Mouse (Mus musculus): ENCODE results near the gene Gngt2. TPM values are rescaled to one million over a fixed set of nuclear protein-coding genes. Genes with fewer than 3 reads are reported as not detected.

Gngt2 gene
- polyA plus RNA-seq, 1 experiment from 2014 or later = 12.5 TPM

DNA sequence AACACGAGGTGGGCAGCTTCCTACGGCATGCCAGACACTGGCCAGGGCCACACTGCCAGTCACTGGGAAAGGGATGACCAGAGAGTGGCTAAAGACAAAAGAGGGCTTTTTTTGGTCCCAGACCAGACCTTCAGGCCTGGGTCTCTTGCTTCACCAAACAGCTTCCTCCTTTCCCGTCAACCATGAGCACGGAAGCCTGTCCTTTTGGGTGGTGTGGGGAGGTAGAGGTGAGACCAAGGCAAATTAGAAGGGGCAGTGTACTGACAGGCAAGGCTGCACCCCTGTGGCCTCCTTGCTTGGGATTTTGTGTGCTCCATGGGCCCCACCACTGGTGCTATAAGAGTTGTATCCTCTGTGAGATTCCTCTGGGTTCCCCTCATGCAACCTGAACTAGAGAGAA lies 1.6 kb downstream of the Gngt2 start:
- no peak overlapping the region for H3K9ac ChIP-seq (ENCODE audit: low read length)
- no peak overlapping the region for H3K4me3 ChIP-seq (ENCODE audit: low read depth, low read length)
- H3K4me2 ChIP-seq (replicated peaks; ENCODE audit: low read depth) = no peak overlapping the region
- H3K27ac ChIP-seq (replicated peaks) = no peak overlapping the region
- TF ChIP-seq CTCF (IDR thresholded peaks at IDR 0.05; ENCODE audit: low read depth) = no peak
- no peaks in the 10 kb centered on the region for H3K36me3 ChIP-seq (ENCODE audit: control insufficient read depth, insufficient read depth, low read length)
- no peaks in the 10 kb centered on the region for H3K9me3 ChIP-seq (ENCODE audit: control insufficient read depth, low read length)
- 79% methylated on average over 4 of the region's 4 CpGs for WGBS
- DNase-seq (ENCODE audit: low spot score) (no peak), ATAC-seq (ENCODE audit: low FRiP score, low TSS enrichment) (no peak)
- H3K4me1 ChIP-seq (replicated peaks; ENCODE audit: control insufficient read depth, insufficient read depth) = no peaks in the 10 kb centered on the region; the same call in 1 of the 2 replicates
- H3K27me3 ChIP-seq (ENCODE audit: control insufficient read depth, insufficient read depth, low read length) = no peaks in the 10 kb centered on the region; the same call in 1 of the 2 replicates

DNA sequence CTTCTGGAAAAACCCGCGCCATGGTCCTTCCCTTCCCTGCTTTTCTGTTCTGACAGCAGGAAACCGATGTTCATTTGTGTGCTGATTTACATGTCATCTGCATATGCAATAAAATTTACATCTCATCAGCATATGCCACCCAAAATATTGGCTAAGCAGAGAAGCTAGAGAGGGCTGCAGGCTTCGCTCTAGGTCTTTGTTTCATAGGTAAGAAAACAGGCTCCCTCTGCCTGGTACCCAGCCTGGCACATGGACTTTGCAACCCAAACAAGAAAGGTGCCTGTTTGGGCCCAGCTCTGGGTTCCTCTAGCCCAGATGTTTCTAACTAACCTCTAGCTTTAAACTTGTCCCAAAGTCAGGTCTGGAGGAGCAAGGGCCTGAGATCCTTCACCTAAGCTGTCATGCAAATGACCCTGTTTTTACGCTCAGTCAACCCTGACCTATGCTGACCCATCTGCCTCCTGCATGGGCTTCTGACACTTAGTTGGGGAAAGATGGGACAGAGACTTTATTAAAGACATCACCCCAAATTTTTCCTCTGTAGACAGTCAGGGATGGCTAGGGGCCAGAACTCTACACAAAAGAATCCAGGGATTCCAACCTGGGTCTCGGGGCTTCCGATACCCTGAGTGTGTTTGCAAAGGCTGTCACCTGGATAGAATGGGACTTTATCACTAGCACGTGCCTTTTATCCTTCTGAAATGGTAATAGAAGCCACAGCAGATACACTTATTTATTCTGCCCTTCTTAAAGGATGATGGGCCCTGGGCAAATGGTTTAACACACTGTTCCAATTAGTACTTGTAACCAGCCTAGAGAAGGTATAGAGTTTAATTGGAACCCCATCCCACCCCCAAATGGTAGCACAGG lies 2.2 kb downstream of the Gngt2 start:
- H3K27me3 ChIP-seq (ENCODE audit: control insufficient read depth, insufficient read depth, low read length) = no peaks in the 10 kb centered on the region; the same call in 1 of the 2 replicates
- no peaks in the 10 kb centered on the region for H3K36me3 ChIP-seq (ENCODE audit: control insufficient read depth, insufficient read depth, low read length)
- no peak overlapping the region for H3K27ac ChIP-seq (replicated peaks)
- no peak overlapping the region for H3K4me3 ChIP-seq (ENCODE audit: low read depth, low read length)
- no peaks in the 10 kb centered on the region for H3K9me3 ChIP-seq (ENCODE audit: control insufficient read depth, low read length)
- H3K4me1 ChIP-seq (replicated peaks; ENCODE audit: control insufficient read depth, insufficient read depth) = no peaks in the 10 kb centered on the region; the same call in 1 of the 2 replicates
- TF ChIP-seq CTCF (IDR thresholded peaks at IDR 0.05; ENCODE audit: low read depth) (no peak), EP300 (optimal IDR thresholded peaks at IDR 0.05) (no peak)
- 72% methylated on average over 8 of the region's 8 CpGs for WGBS
- no peak for ATAC-seq (ENCODE audit: low FRiP score, low TSS enrichment)
- no peak overlapping the region for H3K4me2 ChIP-seq (replicated peaks; ENCODE audit: low read depth)
- DNase-seq (ENCODE audit: low spot score) = no peak
- H3K9ac ChIP-seq (ENCODE audit: low read length) = no peak overlapping the region

DNA sequence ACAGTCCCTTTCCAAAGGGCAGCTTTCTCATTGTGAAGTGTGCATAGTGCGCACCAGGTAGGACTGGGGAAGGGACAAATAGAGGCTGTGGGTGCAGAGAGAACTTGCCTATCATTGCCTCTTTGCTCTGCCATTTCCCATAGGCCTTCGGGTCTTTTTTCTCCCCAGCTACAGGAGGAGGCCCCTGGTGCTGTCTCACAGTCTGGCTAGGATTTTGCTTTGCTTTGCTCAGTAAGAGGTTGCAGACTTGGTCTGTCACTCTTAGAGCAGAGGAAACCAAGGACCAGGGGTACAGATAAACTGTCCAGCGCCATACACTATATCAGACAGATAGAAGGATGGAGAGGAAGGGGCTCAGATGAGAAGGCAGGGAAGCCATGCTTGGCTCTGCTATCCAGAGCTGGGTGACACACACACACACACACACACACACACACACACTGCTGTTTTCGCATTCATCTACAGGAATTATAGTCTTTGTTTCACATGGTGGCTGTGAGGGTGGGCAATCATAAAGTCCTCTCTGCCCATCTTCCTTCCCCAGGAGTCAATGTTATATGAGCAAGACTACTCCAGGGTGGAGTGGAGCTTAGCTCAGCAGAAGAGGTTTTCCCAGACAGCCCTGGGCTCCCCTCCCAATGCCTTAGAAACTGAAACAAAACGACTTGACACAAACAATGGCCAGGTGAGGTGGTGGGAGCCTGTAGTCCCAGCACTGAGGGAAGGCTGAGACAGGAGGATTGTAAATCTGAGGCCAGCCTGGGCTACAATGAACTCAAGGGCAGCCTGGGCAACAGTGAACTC lies 3.9 kb downstream of the Gngt2 start:
- no peaks in the 10 kb centered on the region for H3K36me3 ChIP-seq (ENCODE audit: control insufficient read depth, insufficient read depth, low read length)
- peak overlapping the region; percentile 27 for H3K4me3 ChIP-seq (ENCODE audit: low read depth, low read length)
- TF ChIP-seq CTCF (IDR thresholded peaks at IDR 0.05; ENCODE audit: low read depth) (no peak), EP300 (optimal IDR thresholded peaks at IDR 0.05) (no peak)
- H3K27ac ChIP-seq (replicated peaks) = no peak overlapping the region
- no peaks in the 10 kb centered on the region for H3K27me3 ChIP-seq (ENCODE audit: control insufficient read depth, insufficient read depth, low read length)
- ATAC-seq (ENCODE audit: low FRiP score, low TSS enrichment) (no peak), DNase-seq (ENCODE audit: low spot score) (no peak)
- no peak overlapping the region for H3K9ac ChIP-seq (ENCODE audit: low read length)
- WGBS = 73% methylated on average over 5 of the region's 5 CpGs
- H3K4me1 ChIP-seq (replicated peaks; ENCODE audit: control insufficient read depth, insufficient read depth) = no peaks in the 10 kb centered on the region; the same call in 1 of the 2 replicates
- peak overlapping the region; percentile 38; the same call in 1 of the 2 replicates for H3K4me2 ChIP-seq (replicated peaks; ENCODE audit: low read depth)
- H3K9me3 ChIP-seq (ENCODE audit: control insufficient read depth, low read length) = no peaks in the 10 kb centered on the region

DNA sequence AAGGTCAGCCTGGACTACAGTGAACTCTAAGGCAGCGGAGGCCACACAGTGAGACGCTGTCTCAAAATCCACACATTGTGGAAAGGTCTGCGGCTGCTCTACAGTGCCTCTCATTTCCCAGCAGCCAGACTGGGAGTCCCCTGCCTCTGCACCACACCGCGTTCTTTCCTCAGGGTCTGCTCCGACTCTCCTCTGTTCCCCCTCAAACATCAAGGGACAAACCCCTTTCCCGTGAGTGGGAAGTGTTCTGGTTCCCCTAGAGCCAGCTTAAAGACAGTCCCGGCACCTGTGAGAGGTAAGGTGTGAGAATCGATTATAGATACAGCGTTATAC lies 4.4 kb downstream of the Gngt2 start:
- Histone ChIP-seq H3K9me3 (ENCODE audit: control insufficient read depth, low read length) (no peaks in the 10 kb centered on the region), H3K4me3 (ENCODE audit: low read depth, low read length) (peak overlapping the region; percentile 27), H3K4me1 (replicated peaks; ENCODE audit: control insufficient read depth, insufficient read depth) (no peaks in the 10 kb centered on the region; the same call in 1 of the 2 replicates), H3K36me3 (ENCODE audit: control insufficient read depth, insufficient read depth, low read length) (no peaks in the 10 kb centered on the region), H3K9ac (ENCODE audit: low read length) (no peak overlapping the region), H3K4me2 (replicated peaks; ENCODE audit: low read depth) (peak overlapping the region; percentile 38; the same call in 1 of the 2 replicates), H3K27ac (replicated peaks) (no peak overlapping the region), H3K27me3 (ENCODE audit: control insufficient read depth, insufficient read depth, low read length) (no peaks in the 10 kb centered on the region)
- WGBS = 66% methylated on average over 10 of the region's 10 CpGs
- no peak for TF ChIP-seq CTCF (IDR thresholded peaks at IDR 0.05; ENCODE audit: low read depth)
- TF ChIP-seq EP300 (optimal IDR thresholded peaks at IDR 0.05) = no peak
- DNase-seq (ENCODE audit: low spot score) (no peak), ATAC-seq (ENCODE audit: low FRiP score, low TSS enrichment) (no peak)

DNA sequence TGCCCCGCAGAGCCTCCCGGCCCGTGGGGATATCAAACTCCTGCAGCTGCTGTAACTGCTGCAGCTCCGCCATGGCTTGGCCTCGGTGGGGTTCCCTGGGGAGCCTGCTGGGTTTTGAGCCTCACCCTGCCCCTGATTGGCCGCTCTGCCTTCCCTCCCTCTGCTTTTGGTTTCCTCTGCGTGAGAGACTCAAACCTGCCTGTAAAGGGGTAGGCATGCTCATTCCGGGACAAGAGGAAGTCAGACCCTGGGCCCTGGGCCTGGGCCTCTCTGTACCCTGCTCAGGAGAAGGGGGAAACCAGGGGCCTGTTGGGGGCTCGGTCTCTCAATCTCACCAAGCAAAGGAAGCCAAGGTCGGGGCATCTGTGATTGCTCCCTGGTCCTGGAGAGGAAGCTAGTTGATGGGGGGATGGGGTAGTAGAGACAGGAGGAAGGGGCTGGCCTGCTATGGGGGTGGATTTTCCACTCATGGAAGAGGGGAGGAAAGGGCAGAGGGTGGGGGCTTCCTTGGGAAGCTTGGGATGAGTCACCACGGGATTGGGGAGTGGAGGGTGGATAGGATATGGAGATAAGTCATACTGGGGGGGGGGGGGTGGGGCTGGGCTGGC lies 5.2 kb downstream of the Gngt2 start, which contains the start of gene Abi3:
TSS of gene Abi3 (minus strand) at position 403 of the 608 bp plus-strand sequence.
- Histone ChIP-seq H3K9me3 (ENCODE audit: control insufficient read depth, low read length) (no peaks in the 10 kb centered on the region), H3K27me3 (ENCODE audit: control insufficient read depth, insufficient read depth, low read length) (no peaks in the 10 kb centered on the region), H3K4me1 (replicated peaks; ENCODE audit: control insufficient read depth, insufficient read depth) (no peaks in the 10 kb centered on the region), H3K36me3 (ENCODE audit: control insufficient read depth, insufficient read depth, low read length) (no peaks in the 10 kb centered on the region), H3K4me3 (ENCODE audit: low read depth, low read length) (peak within 1 kb of the TSS; percentile 27), H3K4me2 (replicated peaks; ENCODE audit: low read depth) (peak within 1 kb of the TSS; percentile 38), H3K27ac (replicated peaks) (peak within 1 kb of the TSS; percentile 70; the same call in 1 of the 2 replicates), H3K9ac (ENCODE audit: low read length) (peak within 1 kb of the TSS; percentile 50)
- ATAC-seq (ENCODE audit: low FRiP score, low TSS enrichment) = peak; percentile 54
- WGBS = 16% methylated on average over 11 of the region's 11 CpGs
- TF ChIP-seq CTCF (IDR thresholded peaks at IDR 0.05; ENCODE audit: low read depth) = no peak
- no peak for TF ChIP-seq EP300 (optimal IDR thresholded peaks at IDR 0.05)
- DNase-seq (ENCODE audit: low spot score) = no peak

Measured in stomach, postnatal 0 days (tissue).